Mouse (Mus musculus): ENCODE results near the gene Mlip. TPM values are rescaled to one million over a fixed set of nuclear protein-coding genes. Genes with fewer than 3 reads are reported as not detected.
"Not testable (repeated sequence)": the region's sequence is repeated elsewhere in the genome, so short reads cannot be mapped to it uniquely, and the experiment has no call there.

Mlip gene
- polyA plus RNA-seq, 1 experiment = not detected

DNA sequence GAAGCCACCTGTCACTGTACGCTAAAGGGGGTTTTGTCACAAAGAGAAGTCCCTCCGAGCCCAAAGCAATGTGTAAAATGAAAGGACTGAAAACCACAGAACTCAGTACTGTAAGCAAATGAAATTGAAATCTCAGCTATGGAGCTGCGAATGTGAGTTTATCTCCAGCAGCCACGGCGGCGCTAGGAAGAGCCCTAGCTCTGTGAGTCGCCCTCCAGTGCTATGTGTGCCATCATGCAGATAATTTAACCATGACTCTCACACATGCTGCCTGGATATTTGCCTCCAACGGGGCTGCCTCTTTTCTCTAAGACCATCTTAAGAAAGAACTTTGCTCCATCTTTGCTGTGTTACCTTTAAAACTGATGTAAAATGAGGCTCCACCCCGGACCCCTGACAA, 16.5 kb upstream of the Mlip start:
- Histone ChIP-seq H3K27ac (ENCODE audit: insufficient read depth, low read length) (no peak overlapping the region), H3K4me1 (ENCODE audit: control insufficient read depth, insufficient read depth, low read length) (no peaks in the 10 kb centered on the region), H3K9ac (ENCODE audit: low read depth, poor library complexity, severe bottlenecking) (no peak overlapping the region), H3K36me3 (ENCODE audit: control insufficient read depth, insufficient read depth, low read length, poor library complexity, severe bottlenecking) (no peaks in the 10 kb centered on the region), H3K9me3 (replicated peaks; ENCODE audit: control insufficient read depth, insufficient read depth, low read length, poor library complexity, severe bottlenecking) (no peaks in the 10 kb centered on the region), H3K4me3 (ENCODE audit: low read depth, low read length) (no peak overlapping the region), H3K27me3 (ENCODE audit: control insufficient read depth, insufficient read depth, low read length, poor library complexity, severe bottlenecking) (no peaks in the 10 kb centered on the region)
- TF ChIP-seq EP300 (IDR thresholded peaks at IDR 0.05; ENCODE audit: insufficient read depth, low read depth, low read length) (no peak), CTCF (IDR thresholded peaks at IDR 0.05; ENCODE audit: low read depth, low read length) (no peak), POLR2A (IDR thresholded peaks at IDR 0.05; ENCODE audit: insufficient read depth, low read length) (no peak)

- not testable (repeated sequence) for H3K4me1 ChIP-seq (ENCODE audit: control insufficient read depth, insufficient read depth, low read length); H3K36me3 ChIP-seq (ENCODE audit: control insufficient read depth, insufficient read depth, low read length, poor library complexity, severe bottlenecking); H3K9me3 ChIP-seq (replicated peaks; ENCODE audit: control insufficient read depth, insufficient read depth, low read length, poor library complexity, severe bottlenecking); H3K27ac ChIP-seq (ENCODE audit: insufficient read depth, low read length); H3K27me3 ChIP-seq (ENCODE audit: control insufficient read depth, insufficient read depth, low read length, poor library complexity, severe bottlenecking); H3K4me3 ChIP-seq (ENCODE audit: low read depth, low read length); H3K9ac ChIP-seq (ENCODE audit: low read depth, poor library complexity, severe bottlenecking)
Observed at GRCm38 (mm10) chr9:77364681-77365080, 11.9 kb upstream of the Mlip start.

- no peak for TF ChIP-seq POLR2A (IDR thresholded peaks at IDR 0.05; ENCODE audit: insufficient read depth, low read length)
- no peak for TF ChIP-seq CTCF (IDR thresholded peaks at IDR 0.05; ENCODE audit: low read depth, low read length)
- TF ChIP-seq EP300 (IDR thresholded peaks at IDR 0.05; ENCODE audit: insufficient read depth, low read depth, low read length) = no peak
- H3K27ac ChIP-seq (ENCODE audit: insufficient read depth, low read length) = no peak overlapping the region
- no peaks in the 10 kb centered on the region for H3K4me1 ChIP-seq (ENCODE audit: control insufficient read depth, insufficient read depth, low read length)
- H3K27me3 ChIP-seq (ENCODE audit: control insufficient read depth, insufficient read depth, low read length, poor library complexity, severe bottlenecking) = no peaks in the 10 kb centered on the region
- H3K9ac ChIP-seq (ENCODE audit: low read depth, poor library complexity, severe bottlenecking) = no peak overlapping the region
- no peak overlapping the region for H3K4me3 ChIP-seq (ENCODE audit: low read depth, low read length)
- H3K36me3 ChIP-seq (ENCODE audit: control insufficient read depth, insufficient read depth, low read length, poor library complexity, severe bottlenecking) = no peaks in the 10 kb centered on the region
- H3K9me3 ChIP-seq (replicated peaks; ENCODE audit: control insufficient read depth, insufficient read depth, low read length, poor library complexity, severe bottlenecking) = no peaks in the 10 kb centered on the region
Observed at GRCm38 (mm10) chr9:77362906-77363305, 10.1 kb upstream of the Mlip start.

DNA sequence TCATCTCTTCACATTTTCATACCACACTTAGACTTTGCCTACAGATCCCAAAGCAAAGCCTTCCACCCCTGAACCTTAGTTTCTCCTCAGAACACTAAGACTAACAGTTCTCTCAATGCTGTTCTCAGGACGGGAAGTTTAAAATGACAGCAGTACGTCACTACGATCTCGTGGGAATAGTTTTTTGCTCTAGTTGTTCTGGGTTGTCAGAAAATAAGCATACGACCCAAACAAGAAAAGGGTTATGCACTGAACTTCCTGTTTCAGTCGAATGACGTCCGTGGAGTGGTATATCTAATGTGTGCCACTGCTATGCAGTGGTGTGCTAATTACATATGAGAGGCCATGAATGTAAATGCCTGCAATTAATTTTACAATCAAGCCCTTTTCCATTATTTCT, 7.9 kb upstream of the Mlip start:
- Histone ChIP-seq H3K36me3 (ENCODE audit: control insufficient read depth, insufficient read depth, low read length, poor library complexity, severe bottlenecking) (no peaks in the 10 kb centered on the region), H3K9me3 (replicated peaks; ENCODE audit: control insufficient read depth, insufficient read depth, low read length, poor library complexity, severe bottlenecking) (no peaks in the 10 kb centered on the region), H3K27ac (ENCODE audit: insufficient read depth, low read length) (no peak overlapping the region), H3K27me3 (ENCODE audit: control insufficient read depth, insufficient read depth, low read length, poor library complexity, severe bottlenecking) (no peaks in the 10 kb centered on the region), H3K9ac (ENCODE audit: low read depth, poor library complexity, severe bottlenecking) (no peak overlapping the region), H3K4me3 (ENCODE audit: low read depth, low read length) (no peak overlapping the region), H3K4me1 (ENCODE audit: control insufficient read depth, insufficient read depth, low read length) (no peaks in the 10 kb centered on the region)
- no peak for TF ChIP-seq EP300 (IDR thresholded peaks at IDR 0.05; ENCODE audit: insufficient read depth, low read depth, low read length)
- no peak for TF ChIP-seq CTCF (IDR thresholded peaks at IDR 0.05; ENCODE audit: low read depth, low read length)
- TF ChIP-seq POLR2A (IDR thresholded peaks at IDR 0.05; ENCODE audit: insufficient read depth, low read length) = no peak

- no peaks in the 10 kb centered on the region for H3K27me3 ChIP-seq (ENCODE audit: control insufficient read depth, insufficient read depth, low read length, poor library complexity, severe bottlenecking)
- TF ChIP-seq EP300 (IDR thresholded peaks at IDR 0.05; ENCODE audit: insufficient read depth, low read depth, low read length) (no peak), POLR2A (IDR thresholded peaks at IDR 0.05; ENCODE audit: insufficient read depth, low read length) (no peak), CTCF (IDR thresholded peaks at IDR 0.05; ENCODE audit: low read depth, low read length) (no peak)
Observed at GRCm38 (mm10) chr9:77359278-77359973, 6.7 kb upstream of the Mlip start.

DNA sequence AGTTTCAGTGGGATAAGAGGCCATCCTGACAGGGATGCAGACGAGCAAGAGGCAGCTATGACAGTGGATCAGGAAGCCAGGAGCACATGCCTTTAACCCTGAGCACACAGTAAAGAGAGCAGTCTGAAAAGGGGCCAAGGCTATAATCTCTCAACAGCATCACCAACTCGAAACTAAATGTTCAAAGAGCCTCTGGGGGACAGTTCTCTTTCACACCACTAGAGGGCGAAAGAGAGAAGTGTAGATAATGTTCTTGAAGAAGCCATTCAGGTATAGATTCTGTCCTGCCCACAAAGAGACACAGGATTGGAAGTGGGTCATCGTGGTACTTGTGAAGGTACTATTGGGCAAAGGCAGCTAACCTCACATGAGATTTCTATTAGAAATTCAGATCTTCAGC, 1.2 kb upstream of the Mlip start:
- no peak overlapping the region for H3K4me3 ChIP-seq (ENCODE audit: low read depth, low read length)
- H3K9ac ChIP-seq (ENCODE audit: low read depth, poor library complexity, severe bottlenecking) = no peak overlapping the region
- H3K27ac ChIP-seq (ENCODE audit: insufficient read depth, low read length) = no peak overlapping the region
- H3K27me3 ChIP-seq (ENCODE audit: control insufficient read depth, insufficient read depth, low read length, poor library complexity, severe bottlenecking) = no peaks in the 10 kb centered on the region
- H3K9me3 ChIP-seq (replicated peaks; ENCODE audit: control insufficient read depth, insufficient read depth, low read length, poor library complexity, severe bottlenecking) = no peaks in the 10 kb centered on the region
- no peaks in the 10 kb centered on the region for H3K36me3 ChIP-seq (ENCODE audit: control insufficient read depth, insufficient read depth, low read length, poor library complexity, severe bottlenecking)
- no peaks in the 10 kb centered on the region for H3K4me1 ChIP-seq (ENCODE audit: control insufficient read depth, insufficient read depth, low read length)
- no peak for TF ChIP-seq EP300 (IDR thresholded peaks at IDR 0.05; ENCODE audit: insufficient read depth, low read depth, low read length)
- TF ChIP-seq CTCF (IDR thresholded peaks at IDR 0.05; ENCODE audit: low read depth, low read length) = no peak
- no peak for TF ChIP-seq POLR2A (IDR thresholded peaks at IDR 0.05; ENCODE audit: insufficient read depth, low read length)

More at GRCm38 (mm10) chr9:77359278-77359973, 6.7 kb upstream of the Mlip start:
- Histone ChIP-seq H3K9ac (ENCODE audit: low read depth, poor library complexity, severe bottlenecking) (no peak overlapping the region), H3K4me3 (ENCODE audit: low read depth, low read length) (no peak overlapping the region), H3K9me3 (replicated peaks; ENCODE audit: control insufficient read depth, insufficient read depth, low read length, poor library complexity, severe bottlenecking) (no peaks in the 10 kb centered on the region), H3K36me3 (ENCODE audit: control insufficient read depth, insufficient read depth, low read length, poor library complexity, severe bottlenecking) (no peaks in the 10 kb centered on the region), H3K4me1 (ENCODE audit: control insufficient read depth, insufficient read depth, low read length) (no peaks in the 10 kb centered on the region), H3K27ac (ENCODE audit: insufficient read depth, low read length) (no peak overlapping the region)
